Mouse (Mus musculus): ENCODE results near the gene Bnc2.

GRCm38 (mm10) chr4:84672181-84672791 lies 2.8 kb downstream of the Bnc2 start:
- no peak for TF ChIP-seq CTCF (IDR thresholded peaks at IDR 0.05; ENCODE audit: control insufficient read depth, insufficient read depth, low read length)
- TF ChIP-seq POLR2A (IDR thresholded peaks at IDR 0.05; ENCODE audit: borderline replicate concordance, control insufficient read depth, low read depth, low read length), result no peak
